In genomic region chr4:153003338-153003737, GRCm38 (mm10) we compare ENCODE assay signal across 15 mouse cellular contexts.
"Had no signal": no experiment of that assay in that cellular context is flagged by ENCODE, and none has a peak within 500 bp of the region (broad histone marks: within the 10 kb centered on the region; RNA-seq: fewer than 3 reads in every experiment).

No protein-coding gene starts in this region.

- H3K36me3 ChIP-seq: limb, embryonic 10.5 days; midbrain, embryonic 10.5 days; neural tube, embryonic 15.5 days had no signal

- H3K27me3 ChIP-seq: neural tube, embryonic 15.5 days had no signal

- H3K9ac ChIP-seq: neural tube, embryonic 15.5 days had no signal

- H3K9me3 ChIP-seq: limb, embryonic 10.5 days; midbrain, embryonic 10.5 days; neural tube, embryonic 15.5 days had no signal

- H3K4me2 ChIP-seq: neural tube, embryonic 15.5 days had no signal

- H3K4me3 ChIP-seq: left cerebral cortex, adult 2 months; limb, embryonic 10.5 days; midbrain, embryonic 10.5 days; myocyte; neural tube, embryonic 15.5 days had no signal

- H3K27ac ChIP-seq: hindbrain, postnatal 0 days; left cerebral cortex, adult 2 months; limb, embryonic 10.5 days; midbrain, embryonic 10.5 days; neural tube, embryonic 15.5 days had no signal

- DNase-seq: kidney, adult 8-10 months; lung, adult 18-20 months; lung, postnatal 10 days; lung, postnatal 4 days; midbrain, embryonic 14.5 days; right cerebral cortex, adult 18-20 months; right cerebral cortex, postnatal 25 days; thymus, adult 2 months; thymus, postnatal 25 days had no signal

- ATAC-seq: hindbrain, postnatal 0 days had no signal
